In genomic region chr11:3963610-3964415, GRCm38 (mm10) we compare ENCODE assay signal across 8 mouse cellular contexts. TPM values are rescaled to one million over a fixed set of nuclear protein-coding genes. Genes with fewer than 3 reads are reported as not detected.
A peak's percentile ranks its signal among the peaks of the same experiment; 100 is the strongest.
DNase-seq lines count a peak whose midpoint lies in the region; ATAC-seq and TF ChIP-seq lines count a peak whose summit lies in the region.

Gene Pes1, plus strand, starts transcription at chr11:3963975.

- peak; percentile 97 for DNase-seq in MEL (ENCODE audit: low read depth, low spot score)
- peak; percentile 79 to 88 for DNase-seq in cerebellum, adult 18-20 months
- DNase-seq in forebrain, postnatal 0 days = peak; percentile 96
- peak; percentile 77 for DNase-seq in heart, postnatal 4 days
- peak; percentile 77 to 87 for DNase-seq in layer of hippocampus, adult 8-10 months (ENCODE audit: low spot score in 2 of 2)
- peak; percentile 65 for DNase-seq in ovary, adult 18-20 months (ENCODE audit: low spot score)
- peak; percentile 90 for DNase-seq in thymus, postnatal 0 days (ENCODE audit: low spot score)

- H3K27me3 ChIP-seq in MEL (ENCODE audit: control insufficient read depth in 1 of 2, insufficient read depth in 2 of 2, low read length in 2 of 2) = peaks cover 0 to 4% of the 10 kb centered on the region in 2 experiments; a peak in 2 of 4 replicates
- no peaks in the 10 kb centered on the region for H3K27me3 ChIP-seq in forebrain, postnatal 0 days (ENCODE audit: insufficient read depth, low read length)
- no peaks in the 10 kb centered on the region for H3K27me3 ChIP-seq in lung, embryonic 15.5 days

- H3K4me2 ChIP-seq in forebrain, postnatal 0 days (ENCODE audit: low read depth) = peak within 1 kb of the TSS; percentile 82
- peak within 1 kb of the TSS; percentile 68 for H3K4me2 ChIP-seq in lung, embryonic 15.5 days

- peaks cover 43% of the 10 kb centered on the region for H3K79me2 ChIP-seq in MEL (ENCODE audit: control insufficient read depth, insufficient read depth, low read length, poor library complexity)

- H3K4me3 ChIP-seq in MEL (ENCODE audit: control insufficient read depth in 1 of 2, insufficient read depth in 1 of 2, low read depth in 2 of 2, low read length in 2 of 2) = peak within 1 kb of the TSS; percentile 85 to 93
- H3K4me3 ChIP-seq in forebrain, postnatal 0 days (ENCODE audit: low read depth, low read length) = peak within 1 kb of the TSS; percentile 70
- peak within 1 kb of the TSS; percentile 81 for H3K4me3 ChIP-seq in lung, embryonic 15.5 days

- WGBS in forebrain, postnatal 0 days = under 1% methylated on average over 31 of the region's 31 CpGs
- WGBS in lung, embryonic 15.5 days = 1% methylated on average over 31 of the region's 31 CpGs

- no peaks in the 10 kb centered on the region for H3K9me3 ChIP-seq in MEL (replicated peaks; ENCODE audit: insufficient read depth, low read length)
- no peaks in the 10 kb centered on the region for H3K9me3 ChIP-seq in forebrain, postnatal 0 days (ENCODE audit: low read length)
- H3K9me3 ChIP-seq in lung, embryonic 15.5 days = no peaks in the 10 kb centered on the region

- no peak for TF ChIP-seq RAD21 in MEL (IDR thresholded peaks at IDR 0.05; ENCODE audit: low read depth, low read length)

- ATAC-seq in forebrain, postnatal 0 days = peak; percentile 97
- ATAC-seq in lung, embryonic 15.5 days (ENCODE audit: borderline replicate concordance, extremely low read depth, low FRiP score, low TSS enrichment) = peak; percentile 94

- peaks cover 11 to 23% of the 10 kb centered on the region in 2 experiments for H3K36me3 ChIP-seq in MEL (ENCODE audit: control insufficient read depth in 1 of 2, insufficient read depth in 2 of 2, low read length in 2 of 2)
- H3K36me3 ChIP-seq in forebrain, postnatal 0 days (ENCODE audit: insufficient read depth) = 0 out of 2 replicates have a peak, but pooled peaks cover 4% of the 10 kb centered on the region
- peaks cover 4% of the 10 kb centered on the region for H3K36me3 ChIP-seq in lung, embryonic 15.5 days

- TF ChIP-seq POLR2A in MEL (IDR thresholded peaks at IDR 0.05; ENCODE audit: control insufficient read depth in 1 of 2, insufficient read depth in 1 of 2, low read depth in 1 of 2, low read length in 2 of 2, poor library complexity in 1 of 2) = peak; percentile 46 to 87; a peak in 3 of 4 replicates

- peaks cover 10 to 19% of the 10 kb centered on the region in 2 experiments for H3K4me1 ChIP-seq in MEL (ENCODE audit: control insufficient read depth in 1 of 2, insufficient read depth in 2 of 2, low read length in 2 of 2)
- H3K4me1 ChIP-seq in forebrain, postnatal 0 days (ENCODE audit: insufficient read depth) = peaks cover 8% of the 10 kb centered on the region
- peaks cover 16% of the 10 kb centered on the region for H3K4me1 ChIP-seq in lung, embryonic 15.5 days

- no peak; a peak in 1 of 6 replicates for TF ChIP-seq CTCF in MEL (IDR thresholded peaks at IDR 0.05 in 2 of 3, conservative IDR thresholded peaks at IDR 0.05 in 1 of 3; ENCODE audit: control insufficient read depth in 1 of 3, insufficient read depth in 1 of 3, low read depth in 2 of 3, low read length in 3 of 3, poor library complexity in 1 of 3, severe bottlenecking in 1 of 3)
- TF ChIP-seq CTCF in forebrain, postnatal 0 days (IDR thresholded peaks at IDR 0.05; ENCODE audit: low read depth) = no peak

- peak within 1 kb of the TSS; percentile 96 for H3K27ac ChIP-seq in MEL (ENCODE audit: control insufficient read depth, low read depth, low read length)
- peak within 1 kb of the TSS; percentile 60 for H3K27ac ChIP-seq in forebrain, postnatal 0 days (ENCODE audit: low read depth, low read length)
- peak within 1 kb of the TSS; percentile 66 for H3K27ac ChIP-seq in lung, embryonic 15.5 days

- peak in 1 of 2 experiments; percentile 45; a peak in 1 of 4 replicates for TF ChIP-seq EP300 in MEL (IDR thresholded peaks at IDR 0.05; ENCODE audit: low read depth in 1 of 2, low read length in 2 of 2)

- H3K9ac ChIP-seq in MEL (ENCODE audit: control insufficient read depth, low read depth, low read length, poor library complexity, severe bottlenecking) = peak within 1 kb of the TSS; percentile 71
- H3K9ac ChIP-seq in forebrain, postnatal 0 days = peak within 1 kb of the TSS; percentile 61
- H3K9ac ChIP-seq in lung, embryonic 15.5 days = peak within 1 kb of the TSS; percentile 76

TF ChIP-seq in MEL, 35 proteins besides CTCF, POLR2A, EP300 and RAD21:
- no peak for TF ChIP-seq POLR2AphosphoS5 (IDR thresholded peaks at IDR 0.05; ENCODE audit: borderline replicate concordance, low read depth, low read length)
- TF ChIP-seq BHLHE40 (IDR thresholded peaks at IDR 0.05; ENCODE audit: borderline replicate concordance, low read depth, low read length) = peak; percentile 98
- no peak for TF ChIP-seq GATA1 (IDR thresholded peaks at IDR 0.05; ENCODE audit: low read depth, low read length)
- TF ChIP-seq USF2 (IDR thresholded peaks at IDR 0.05; ENCODE audit: borderline replicate concordance in 1 of 2, insufficient read depth in 1 of 2, low read depth in 1 of 2, low read length in 2 of 2) = no peak
- TF ChIP-seq MAZ (IDR thresholded peaks at IDR 0.05; ENCODE audit: low read depth, low read length) = peak; percentile 72; the same call in 1 of the 2 replicates
- no peak for TF ChIP-seq ZC3H11A (IDR thresholded peaks at IDR 0.05; ENCODE audit: low read depth, low read length)
- TF ChIP-seq MAFK (IDR thresholded peaks at IDR 0.05; ENCODE audit: borderline replicate concordance, low read depth, low read length) = no peak
- no peak for TF ChIP-seq TAL1 (IDR thresholded peaks at IDR 0.05; ENCODE audit: low read length)
- TF ChIP-seq UBTF (IDR thresholded peaks at IDR 0.05; ENCODE audit: borderline replicate concordance, insufficient read depth, low read depth, low read length) = no peak
- TF ChIP-seq ETS1 (IDR thresholded peaks at IDR 0.05; ENCODE audit: low read depth, low read length) = 0 out of 2 replicates have a peak, but pooled peaks have one; percentile 26
- peak; percentile 85 for TF ChIP-seq NELFE (IDR thresholded peaks at IDR 0.05; ENCODE audit: low read depth, low read length)
- peak; percentile 94 for TF ChIP-seq HCFC1 (IDR thresholded peaks at IDR 0.05; ENCODE audit: low read depth, low read length)
- no peak for TF ChIP-seq NRF1 (IDR thresholded peaks at IDR 0.05; ENCODE audit: insufficient read depth, low read depth, low read length, poor library complexity, severe bottlenecking)
- TF ChIP-seq ZMIZ1 (IDR thresholded peaks at IDR 0.05; ENCODE audit: low read depth, low read length) = peak; percentile 62
- peak; percentile 40 for TF ChIP-seq TCF12 (IDR thresholded peaks at IDR 0.05; ENCODE audit: low read depth, low read length)
- TF ChIP-seq ZNF384 (IDR thresholded peaks at IDR 0.05; ENCODE audit: low read depth, low read length) = peak; percentile 48
- TF ChIP-seq TBP (IDR thresholded peaks at IDR 0.05; ENCODE audit: low read depth, low read length) = peak; percentile 91
- TF ChIP-seq E2F4 (IDR thresholded peaks at IDR 0.05; ENCODE audit: borderline replicate concordance, low read depth, low read length) = 0 out of 2 replicates have a peak, but pooled peaks have one; percentile 53
- TF ChIP-seq GABPA (IDR thresholded peaks at IDR 0.05; ENCODE audit: low read depth, low read length) = peak; percentile 42; the same call in 1 of the 2 replicates
- TF ChIP-seq MYC (IDR thresholded peaks at IDR 0.05; ENCODE audit: low read depth, low read length) = peak; percentile 99
- TF ChIP-seq CHD2 (IDR thresholded peaks at IDR 0.05; ENCODE audit: low read length) = no peak
- TF ChIP-seq SMC3 (IDR thresholded peaks at IDR 0.05; ENCODE audit: low read depth, low read length) = no peak
- TF ChIP-seq SIN3A (IDR thresholded peaks at IDR 0.05; ENCODE audit: low read length) = peak; percentile 97
- TF ChIP-seq MAX (IDR thresholded peaks at IDR 0.05; ENCODE audit: low read length) = peak; percentile 100
- TF ChIP-seq ELF1 (IDR thresholded peaks at IDR 0.05; ENCODE audit: low read depth, low read length) = peak; percentile 78
- TF ChIP-seq CHD1 (IDR thresholded peaks at IDR 0.05; ENCODE audit: low read depth, low read length) = no peak; the same call in 1 of the 2 replicates
- 0 out of 2 replicates have a peak, but pooled peaks have one; percentile 20 for TF ChIP-seq JUND (IDR thresholded peaks at IDR 0.05; ENCODE audit: low read depth, low read length)
- TF ChIP-seq ZKSCAN1 (IDR thresholded peaks at IDR 0.05; ENCODE audit: low read depth, low read length) = peak; percentile 17; the same call in 1 of the 2 replicates
- TF ChIP-seq USF1 (IDR thresholded peaks at IDR 0.05; ENCODE audit: low read depth, low read length) = peak; percentile 92
- TF ChIP-seq MEF2A (IDR thresholded peaks at IDR 0.05; ENCODE audit: extremely low read depth, insufficient replicate concordance, low read depth, low read length, poor library complexity, severe bottlenecking) = no peak
- TF ChIP-seq MXI1 (IDR thresholded peaks at IDR 0.05; ENCODE audit: low read depth, low read length) = peak; percentile 99
- TF ChIP-seq MYB (IDR thresholded peaks at IDR 0.05; ENCODE audit: low read depth, low read length) = no peak
- no peak; the same call in 1 of the 2 replicates for TF ChIP-seq RCOR1 (IDR thresholded peaks at IDR 0.05; ENCODE audit: low read depth, low read length)
- TF ChIP-seq KAT2A (conservative IDR thresholded peaks at IDR 0.05; ENCODE audit: low read depth, low read length) = peak; percentile 78
- TF ChIP-seq POLR2AphosphoS2 (IDR thresholded peaks at IDR 0.05; ENCODE audit: low read length) = peak; percentile 86

RNA-seq across cellular contexts. Expression of gene Pes1, which starts in this region (rescaled TPM):
- total RNA-seq in MEL (2012; rRNA removed) = 224 and 240 TPM in 2 replicates
- 100 to 1,000 TPM; 301 to 498 TPM for polyA plus RNA-seq in MEL (2012; ENCODE audit: insufficient read depth in 1 of 2, insufficient read length in 2 of 2, low read depth in 1 of 2, low replicate concordance in 2 of 2, missing spikeins in 1 of 2)
- total RNA-seq in forebrain, postnatal 0 days (2014; rRNA removed) = 49.2 and 50.0 TPM in 2 replicates
- polyA plus RNA-seq in forebrain, postnatal 0 days (2015; fragmentation: Nextera tagmentation; extraction: Ambion mirVana) = 53.8 and 55.8 TPM in 2 replicates
- total RNA-seq in heart, postnatal 4 days (2021) = 10 to 100 TPM; 41.0 to 42.0 TPM
- 10 to 100 TPM; 36.4 to 50.9 (median 43.0) TPM for total RNA-seq in layer of hippocampus, adult 8-10 months (2022)
- 76.2 and 78.1 TPM in 2 replicates for polyA plus RNA-seq in lung, embryonic 15.5 days (2015; fragmentation: Nextera tagmentation; extraction: Ambion mirVana)
- polyA plus RNA-seq in thymus, postnatal 0 days (2015; fragmentation: Nextera tagmentation; extraction: Ambion mirVana) = 54.9 and 66.4 TPM in 2 replicates

Comparison
In these comparisons a context has a peak if more than half of its experiments do, and no peak if none do; other contexts are left out.
1. Peak in every context shown above with its lines: DNase-seq, ATAC-seq, H3K4me3 ChIP-seq and H3K27ac ChIP-seq.